Mouse (Mus musculus) midbrain, embryonic 14.5 days (tissue): ENCODE data around the gene Lime1. TPM values are rescaled to one million over a fixed set of nuclear protein-coding genes. Genes with fewer than 3 reads are reported as not detected.

Experiments used
- ATAC-seq: fragments of 200-750 bp; cut with Nextera tagmentation; 2 replicates; pipeline ENCODE4 v1.8.0; 2017; ENCODE audit warnings: moderate number of reproducible peaks, moderate library complexity; ENCODE audit not compliant: low FRiP score, low TSS enrichment
- DNase-seq: peaks from one replicate; pipeline ENCODE4 v3.0.0-alpha.2; 2015
- H3K27ac ChIP-seq: fragments of 300-500 bp; sonication (generic); replicated peaks from 2 replicates; pipeline ENCODE4 v1.5.1; 2014; ENCODE audit warnings: mild to moderate bottlenecking, low read depth, low read length, moderate library complexity
- H3K27me3 ChIP-seq: fragments of 300-500 bp; sonication (generic); 2 replicates; pipeline ENCODE4 v1.6.1; 2014; ENCODE audit warnings: low read length, control low read depth, mixed read lengths; ENCODE audit not compliant: control insufficient read depth, insufficient read depth
- H3K36me3 ChIP-seq: fragments of 300-500 bp; sonication (generic); 2 replicates; pipeline ENCODE4 v1.6.1; 2014; ENCODE audit warnings: low read length, control low read depth; ENCODE audit not compliant: control insufficient read depth, insufficient read depth
- H3K4me1 ChIP-seq: fragments of 300-500 bp; sonication (generic); 2 replicates; pipeline ENCODE4 v1.6.1; 2014; ENCODE audit warnings: mild to moderate bottlenecking, antibody characterized with exemption, low read length, control low read depth; ENCODE audit not compliant: control insufficient read depth, insufficient read depth
- H3K4me2 ChIP-seq: fragments of 300-500 bp; sonication (generic); 2 replicates; pipeline ENCODE4 v1.6.1; 2014; ENCODE audit warnings: mild to moderate bottlenecking, low read length, moderate library complexity
- H3K4me3 ChIP-seq: fragments of 300-500 bp; sonication (generic); replicated peaks from 2 replicates; pipeline ENCODE4 v1.5.1; 2014; ENCODE audit warnings: low read depth, low read length
- H3K9ac ChIP-seq: fragments of 300-500 bp; sonication (generic); replicated peaks from 2 replicates; pipeline ENCODE4 v1.6.1; 2014; ENCODE audit warnings: mild to moderate bottlenecking, low read length, moderate library complexity
- H3K9me3 ChIP-seq: fragments of 300-500 bp; sonication (generic); 2 replicates; pipeline ENCODE4 v1.6.1; 2016; ENCODE audit warnings: low read length, control low read depth, mixed read lengths; ENCODE audit not compliant: control insufficient read depth
- WGBS: fragments of 180-500 bp; shearing (Covaris S2); extraction: QIAGEN DNeasy Blood & Tissue Kit; methylation state at CpG from one replicate; pipeline ENCODE4 v1.1.7; 2014; 5-methylcytosine and 5-hydroxymethylcytosine counted together
- polyA plus RNA-seq: library from polyadenylated mRNA; unstranded; fragments of >200 nt; fragmentation: Nextera tagmentation; extraction: Ambion mirVana; gene quantifications from 2 replicates; pipeline ENCODE4 v1.2.1, GENCODE M21; 2014

Gene Lime1
- polyA plus RNA-seq, 1 experiment from 2014 or later: 43.7 TPM

- Histone ChIP-seq H3K27ac (peak overlapping the region; percentile 88), H3K9me3 (no peaks in the 10 kb centered on the region), H3K27me3 (no peaks in the 10 kb centered on the region), H3K36me3 (peaks cover 42% of the 10 kb centered on the region), H3K4me3 (peak overlapping the region; percentile 85), H3K4me2 (peak overlapping the region; percentile 98), H3K9ac (peak overlapping the region; percentile 86), H3K4me1 (peaks cover 33% of the 10 kb centered on the region)
- ATAC-seq (peak; percentile 62), DNase-seq (peak; percentile 39)
- 0% methylated on average over 20 of the region's 20 CpGs for WGBS
These were observed 14.2 kb upstream of the Lime1 start for GRCm38 (mm10) chr2:181365655-181366075.

GRCm38 (mm10) chr2:181370001-181370400 lies 9.9 kb upstream of the Lime1 start:
- no peaks in the 10 kb centered on the region for H3K27me3 ChIP-seq
- 98% methylated on average over 5 of the region's 5 CpGs for WGBS

GRCm38 (mm10) chr2:181375787-181376186 lies 4.1 kb upstream of the Lime1 start:
- Histone ChIP-seq H3K27ac (no peak overlapping the region), H3K9me3 (no peaks in the 10 kb centered on the region), H3K4me2 (no peak overlapping the region), H3K9ac (no peak overlapping the region), H3K27me3 (no peaks in the 10 kb centered on the region), H3K36me3 (peaks cover 28% of the 10 kb centered on the region), H3K4me1 (no peaks in the 10 kb centered on the region), H3K4me3 (no peak overlapping the region)
- DNase-seq (peak; percentile 54), ATAC-seq (no peak)
- WGBS: 95% methylated on average over 2 of the region's 2 CpGs

More at GRCm38 (mm10) chr2:181370001-181370400, 9.9 kb upstream of the Lime1 start:
- H3K27ac ChIP-seq: no peak overlapping the region
- no peak overlapping the region for H3K4me3 ChIP-seq
- H3K36me3 ChIP-seq: peaks cover 15% of the 10 kb centered on the region
- peaks cover 26% of the 10 kb centered on the region for H3K4me1 ChIP-seq
- ATAC-seq: no peak
- no peak for DNase-seq
- no peaks in the 10 kb centered on the region for H3K9me3 ChIP-seq
- no peak overlapping the region for H3K4me2 ChIP-seq
- H3K9ac ChIP-seq: no peak overlapping the region

GRCm38 (mm10) chr2:181377230-181377629 lies 2.6 kb upstream of the Lime1 start:
- Histone ChIP-seq H3K9me3 (no peaks in the 10 kb centered on the region), H3K4me2 (no peak overlapping the region), H3K4me3 (no peak overlapping the region), H3K36me3 (peaks cover 41% of the 10 kb centered on the region), H3K4me1 (no peaks in the 10 kb centered on the region), H3K27me3 (no peaks in the 10 kb centered on the region), H3K27ac (no peak overlapping the region), H3K9ac (no peak overlapping the region)
- ATAC-seq (no peak), DNase-seq (no peak)
- 94% methylated on average over 2 of the region's 2 CpGs for WGBS

- no peak overlapping the region for H3K27ac ChIP-seq
- no peak overlapping the region for H3K4me2 ChIP-seq
- peaks cover 55% of the 10 kb centered on the region for H3K36me3 ChIP-seq
- no peak overlapping the region for H3K4me3 ChIP-seq
- WGBS: 96% methylated on average over 5 of the region's 5 CpGs
- no peaks in the 10 kb centered on the region for H3K4me1 ChIP-seq
- ATAC-seq (no peak), DNase-seq (no peak)
- no peaks in the 10 kb centered on the region for H3K9me3 ChIP-seq
- H3K27me3 ChIP-seq: no peaks in the 10 kb centered on the region
- H3K9ac ChIP-seq: no peak overlapping the region
These were observed 1.2 kb upstream of the Lime1 start for GRCm38 (mm10) chr2:181378701-181379100.

- Histone ChIP-seq H3K9ac (no peak overlapping the region), H3K4me2 (no peak overlapping the region), H3K27ac (no peak overlapping the region), H3K27me3 (no peaks in the 10 kb centered on the region), H3K4me3 (no peak overlapping the region), H3K9me3 (no peaks in the 10 kb centered on the region), H3K4me1 (no peaks in the 10 kb centered on the region), H3K36me3 (peaks cover 70% of the 10 kb centered on the region)
- no peak for DNase-seq
- 95% methylated on average over 5 of the region's 5 CpGs for whole genome bisulfite sequencing
- no peak for ATAC-seq
These were observed 373 bp downstream of the Lime1 start for GRCm38 (mm10) chr2:181380251-181380650.

GRCm38 (mm10) chr2:181381107-181381506 lies 1.2 kb downstream of the Lime1 start:
- Histone ChIP-seq H3K27me3 (no peaks in the 10 kb centered on the region), H3K36me3 (peaks cover 78% of the 10 kb centered on the region)
- ATAC-seq: no peak

GRCm38 (mm10) chr2:181381631-181382306 lies 1.9 kb downstream of the Lime1 start:
- no peak for ATAC-seq
- no peak overlapping the region for H3K4me3 ChIP-seq
- no peaks in the 10 kb centered on the region for H3K27me3 ChIP-seq
- H3K4me1 ChIP-seq: no peaks in the 10 kb centered on the region
- no peak overlapping the region for H3K27ac ChIP-seq
- H3K36me3 ChIP-seq: peaks cover 80% of the 10 kb centered on the region
- H3K9ac ChIP-seq: no peak overlapping the region
- no peaks in the 10 kb centered on the region for H3K9me3 ChIP-seq
- DNase-seq: no peak
- WGBS: 95% methylated on average over 6 of the region's 6 CpGs
- no peak overlapping the region for H3K4me2 ChIP-seq

More at GRCm38 (mm10) chr2:181381107-181381506, 1.2 kb downstream of the Lime1 start:
- no peaks in the 10 kb centered on the region for H3K4me1 ChIP-seq
- no peak overlapping the region for H3K4me3 ChIP-seq
- no peak for DNase-seq
- 88% methylated on average over 5 of the region's 5 CpGs for WGBS
- H3K9me3 ChIP-seq: no peaks in the 10 kb centered on the region
- no peak overlapping the region for H3K9ac ChIP-seq
- H3K4me2 ChIP-seq: no peak overlapping the region
- H3K27ac ChIP-seq: no peak overlapping the region

- peaks cover 76% of the 10 kb centered on the region for H3K36me3 ChIP-seq
- H3K9ac ChIP-seq: no peak overlapping the region
- no peak overlapping the region for H3K4me2 ChIP-seq
- H3K27me3 ChIP-seq: no peaks in the 10 kb centered on the region
- H3K4me1 ChIP-seq: no peaks in the 10 kb centered on the region
- ATAC-seq: no peak
- 87% methylated on average over 7 of the region's 7 CpGs for WGBS
- H3K9me3 ChIP-seq: no peaks in the 10 kb centered on the region
- no peak overlapping the region for H3K27ac ChIP-seq
- H3K4me3 ChIP-seq: no peak overlapping the region
- DNase-seq: no peak
These were observed 4.6 kb downstream of the Lime1 start for GRCm38 (mm10) chr2:181384463-181384862.
